Mouse (Mus musculus): ENCODE data around the gene Bcat2.

GRCm38 (mm10) chr7:45535676-45536075 lies 34.3 kb upstream of the Bcat2 start:
- TF ChIP-seq CTCF (IDR thresholded peaks at IDR 0.05; ENCODE audit: control insufficient read depth, insufficient read depth, insufficient replicate concordance, low read depth, low read length): no peak
- no peak for TF ChIP-seq POLR2A (IDR thresholded peaks at IDR 0.05; ENCODE audit: control insufficient read depth, low read depth, low read length)

Measured in testis, adult 2 months (tissue).